ENCODE assay signal across 20 mouse cellular contexts in genomic region chr1:157150107-157150506, GRCm38 (mm10). TPM values are rescaled to one million over a fixed set of nuclear protein-coding genes. Genes with fewer than 3 reads are reported as not detected.
A peak's percentile ranks its signal among the peaks of the same experiment; 100 is the strongest.
DNase-seq lines count a peak whose midpoint lies in the region; ATAC-seq lines count a peak whose summit lies in the region.
"Had no signal": no experiment of that assay in that cellular context is flagged by ENCODE, and none has a peak within 500 bp of the region (broad histone marks: within the 10 kb centered on the region; RNA-seq: fewer than 3 reads in every experiment).

No protein-coding gene starts in this region.

- WGBS in midbrain, embryonic 11.5 days = 94% methylated on average over 1 of the region's 1 CpGs
- 88% methylated on average over 1 of the region's 1 CpGs for WGBS in midbrain, embryonic 16.5 days

- no peak overlapping the region for H3K4me2 ChIP-seq in midbrain, embryonic 11.5 days
- H3K4me2 ChIP-seq in midbrain, embryonic 16.5 days (ENCODE audit: low read length) = no peak overlapping the region

- peaks cover 3% of the 10 kb centered on the region; the same call in 1 of the 2 replicates for H3K36me3 ChIP-seq in midbrain, embryonic 11.5 days (ENCODE audit: control insufficient read depth, insufficient read depth, low read length)
- H3K36me3 ChIP-seq in midbrain, embryonic 16.5 days (ENCODE audit: control insufficient read depth, insufficient read depth, low read length) = peaks cover 13% of the 10 kb centered on the region; the same call in 1 of the 2 replicates

- no peak overlapping the region for H3K4me3 ChIP-seq in midbrain, embryonic 11.5 days (ENCODE audit: low read depth, low read length)
- no peak overlapping the region for H3K4me3 ChIP-seq in midbrain, embryonic 16.5 days (ENCODE audit: low read depth, low read length)

- no peaks in the 10 kb centered on the region for H3K27me3 ChIP-seq in midbrain, embryonic 11.5 days (ENCODE audit: control insufficient read depth, insufficient read depth, low read length)
- H3K27me3 ChIP-seq in midbrain, embryonic 16.5 days (ENCODE audit: control insufficient read depth, insufficient read depth, low read depth, low read length) = no peaks in the 10 kb centered on the region
- H3K27me3 ChIP-seq: CH12.LX, Patski had no signal

- DNase-seq in frontal cortex, adult 2 months (ENCODE audit: extremely low spot score in 1 of 2, low spot score in 1 of 2) = no peak
- peak; percentile 61 for DNase-seq in midbrain, embryonic 11.5 days (ENCODE audit: low spot score, missing footprints)
- DNase-seq: adrenal gland, adult 2 months; adrenal gland, adult 8-10 months; adrenal gland, postnatal 10 days; adrenal gland, postnatal 14 days; adrenal gland, postnatal 25 days; adrenal gland, postnatal 36 days; B cell, adult 2 months; cerebellum, adult 11 months; cerebellum, adult 11-12 months; cerebellum, adult 18-20 months had no signal

- peak; percentile 57 for ATAC-seq in frontal cortex, adult (ENCODE audit: low TSS enrichment)
- ATAC-seq in midbrain, embryonic 11.5 days (ENCODE audit: low FRiP score) = no peak
- no peak for ATAC-seq in midbrain, embryonic 16.5 days
- ATAC-seq: activated CD4-positive, CD25-positive, alpha-beta regulatory T cell, adult 4 months; CD4-positive, CD25-positive, alpha-beta regulatory T cell, adult 4 months; Patski had no signal

- H3K4me1 ChIP-seq in midbrain, embryonic 11.5 days (ENCODE audit: control insufficient read depth, insufficient read depth, low read length) = peaks cover 7% of the 10 kb centered on the region; the same call in 1 of the 2 replicates
- H3K4me1 ChIP-seq in midbrain, embryonic 16.5 days (ENCODE audit: control insufficient read depth, insufficient read depth, low read length) = no peaks in the 10 kb centered on the region

- no peak overlapping the region for H3K9ac ChIP-seq in midbrain, embryonic 11.5 days (ENCODE audit: low read length)
- H3K9ac ChIP-seq in midbrain, embryonic 16.5 days (ENCODE audit: low read depth, low read length) = no peak overlapping the region

- no peak overlapping the region for H3K27ac ChIP-seq in midbrain, embryonic 11.5 days (ENCODE audit: low read depth, low read length)
- H3K27ac ChIP-seq in midbrain, embryonic 16.5 days (ENCODE audit: low read length) = no peak overlapping the region

- H3K9me3 ChIP-seq in midbrain, embryonic 11.5 days (ENCODE audit: control insufficient read depth, low read length) = no peaks in the 10 kb centered on the region
- H3K9me3 ChIP-seq in midbrain, embryonic 16.5 days (replicated peaks; ENCODE audit: control insufficient read depth, low read length, poor library complexity, severe bottlenecking) = no peaks in the 10 kb centered on the region
- H3K9me3 ChIP-seq: G1E had no signal

RNA-seq across cellular contexts. Expression of gene Tex35, which starts 41.6 kb away (rescaled TPM):
- 0.10 TPM in 1 of 2 replicates, not detected in the other for polyA plus RNA-seq in frontal cortex, adult 2 months (2012; rRNA removed)
- not detected in 2 replicates for polyA plus RNA-seq in midbrain, embryonic 11.5 days (2014; fragmentation: Nextera tagmentation; extraction: Ambion mirVana)
- polyA plus RNA-seq in midbrain, embryonic 16.5 days (2015; fragmentation: Nextera tagmentation; extraction: Ambion mirVana) = not detected in 2 replicates
- polyA plus RNA-seq: adrenal gland, adult 2 months; C2C12; G1E had no signal
